Mouse (Mus musculus) CH12.LX (cell line): ENCODE data around the gene Igfbp3.

Source experiments
- CHD2 ChIP-seq: IDR thresholded peaks from 2 replicates; pipeline ENCODE4 v1.6.1; 2011; ENCODE audit warnings: low read length, improper control_type of control experiment
- CTCF ChIP-seq, 2 experiments: IDR thresholded peaks in 1 of 2; conservative IDR thresholded peaks in 1 of 2; 2 replicates each; pipeline ENCODE4 v1.5.1; 2011 to 2012; ENCODE audit warnings: low read depth in 2 of 2, low read length in 2 of 2, improper control_type of control experiment in 1 of 2, inconsistent platforms in 1 of 2, mild to moderate bottlenecking in 1 of 2, moderate library complexity in 1 of 2
- EP300 ChIP-seq: IDR thresholded peaks from 2 replicates; pipeline ENCODE4 v1.6.1; 2011; ENCODE audit warnings: low read length, improper control_type of control experiment
- MAZ ChIP-seq: IDR thresholded peaks from 2 replicates; pipeline ENCODE4 v1.6.1; 2012; ENCODE audit warnings: low read depth, mild to moderate bottlenecking, inconsistent platforms, low read length, improper control_type of control experiment, moderate library complexity
- PAX5 ChIP-seq: IDR thresholded peaks from 2 replicates; pipeline ENCODE4 v1.6.1; 2012; ENCODE audit warnings: low read length, inconsistent platforms, mixed read lengths
- POLR2A ChIP-seq: IDR thresholded peaks from 2 replicates; pipeline ENCODE4 v1.6.1; 2011; ENCODE audit warnings: low read depth, mild to moderate bottlenecking, improper control_type of control experiment, low read length
- ZNF384 ChIP-seq: IDR thresholded peaks from 2 replicates; pipeline ENCODE4 v1.6.1; 2012; ENCODE audit warnings: low read depth, low read length, improper control_type of control experiment, inconsistent platforms

GRCm38 (mm10) chr11:7193134-7193533, 20.6 kb downstream of the Igfbp3 start:
- TF ChIP-seq MAZ (no peak), CHD2 (no peak), ZNF384 (no peak), PAX5 (no peak), CTCF (conservative IDR thresholded peaks at IDR 0.05 in 1 of 2, IDR thresholded peaks at IDR 0.05 in 1 of 2; ENCODE audit: low read depth in 2 of 2, low read length in 2 of 2) (no peak), POLR2A (no peak), EP300 (no peak)
